In genomic region chr2:146222279-146223175, GRCm38 (mm10) we compare ENCODE assay signal across 9 mouse cellular contexts. TPM values are rescaled to one million over a fixed set of nuclear protein-coding genes. Genes with fewer than 3 reads are reported as not detected.
DNase-seq lines count a peak whose midpoint lies in the region; ATAC-seq and TF ChIP-seq lines count a peak whose summit lies in the region.
"Had no signal": no experiment of that assay in that cellular context is flagged by ENCODE, and none has a peak within 500 bp of the region (broad histone marks: within the 10 kb centered on the region; RNA-seq: fewer than 3 reads in every experiment).

No protein-coding gene starts in this region.

- peak overlapping the region; percentile 89 for H3K4me2 ChIP-seq in forebrain, embryonic 15.5 days (replicated peaks)
- peak overlapping the region; percentile 88 for H3K4me2 ChIP-seq in neural tube, embryonic 13.5 days

- DNase-seq in cerebellum, adult 18-20 months: peak; percentile 4 to 25
- DNase-seq in thymus, adult 2 months: no peak
- DNase-seq in thymus, postnatal 0 days (ENCODE audit: low spot score): no peak
- peak; percentile 18 to 39 for DNase-seq in left cerebral cortex, postnatal 25 days (ENCODE audit: low spot score in 2 of 2)

- intact Hi-C loops in left cerebral cortex, postnatal 25 days (cut with DNase I): loop anchor here (5.0 kb wide), 2 partner anchors 140 to 265 kb away; no protein-coding TSS in a partner anchor

- H3K9ac ChIP-seq in forebrain, embryonic 15.5 days (replicated peaks): peak overlapping the region; percentile 95
- peak overlapping the region; percentile 92 for H3K9ac ChIP-seq in neural tube, embryonic 13.5 days

- peak overlapping the region; percentile 33 for H3K4me3 ChIP-seq in thymus, adult 2 months (ENCODE audit: control insufficient read depth, insufficient read depth, low read length)
- H3K4me3 ChIP-seq in forebrain, embryonic 15.5 days: peak overlapping the region; percentile 97
- H3K4me3 ChIP-seq in neural tube, embryonic 13.5 days: peak overlapping the region; percentile 73

- no peaks in the 10 kb centered on the region for H3K9me3 ChIP-seq in forebrain, embryonic 15.5 days
- H3K9me3 ChIP-seq in neural tube, embryonic 13.5 days: no peaks in the 10 kb centered on the region

- ATAC-seq in cerebellum, adult (ENCODE audit: insufficient number of reproducible peaks, low FRiP score, low TSS enrichment): no peak
- ATAC-seq in forebrain, embryonic 15.5 days (replicated peaks): peak; percentile 19
- ATAC-seq in neural tube, embryonic 13.5 days (ENCODE audit: low read depth): peak; percentile 42
- ATAC-seq in inflammation-experienced regulatory T-cells, adult 6 months: no peak

- H3K36me3 ChIP-seq in thymus, adult 2 months (ENCODE audit: control insufficient read depth, insufficient read depth, low read length): no peaks in the 10 kb centered on the region
- no peaks in the 10 kb centered on the region for H3K36me3 ChIP-seq in forebrain, embryonic 15.5 days
- H3K36me3 ChIP-seq in neural tube, embryonic 13.5 days: no peaks in the 10 kb centered on the region

- no peak overlapping the region for H3K27ac ChIP-seq in thymus, adult 2 months (ENCODE audit: control insufficient read depth, insufficient read depth, low read length)
- peak overlapping the region; percentile 99 for H3K27ac ChIP-seq in forebrain, embryonic 15.5 days (replicated peaks)
- peak overlapping the region; percentile 97 for H3K27ac ChIP-seq in neural tube, embryonic 13.5 days (replicated peaks)

- TF ChIP-seq POLR2A in thymus, adult 2 months (IDR thresholded peaks at IDR 0.05; ENCODE audit: control insufficient read depth, extremely low read depth, insufficient read depth, low read length, poor library complexity): no peak

- no peak for TF ChIP-seq CTCF in thymus, adult 2 months (IDR thresholded peaks at IDR 0.05; ENCODE audit: borderline replicate concordance, control insufficient read depth, extremely low read depth, insufficient read depth, low read length, poor library complexity)

- H3K4me1 ChIP-seq in thymus, adult 2 months (replicated peaks; ENCODE audit: control insufficient read depth, insufficient read depth, low read length): peaks cover 6% of the 10 kb centered on the region
- H3K4me1 ChIP-seq in forebrain, embryonic 15.5 days: peaks cover 63% of the 10 kb centered on the region
- H3K4me1 ChIP-seq in neural tube, embryonic 13.5 days (replicated peaks): peaks cover 78% of the 10 kb centered on the region

- H3K27me3 ChIP-seq in thymus, adult 2 months (ENCODE audit: control insufficient read depth, insufficient read depth, low read length): peaks cover 42% of the 10 kb centered on the region
- no peaks in the 10 kb centered on the region for H3K27me3 ChIP-seq in forebrain, embryonic 15.5 days
- H3K27me3 ChIP-seq in neural tube, embryonic 13.5 days: peaks cover 80% of the 10 kb centered on the region

- WGBS in thymus, adult 2 months: 4% methylated on average over 126 of the region's 133 CpGs
- under 1% methylated on average over 119 of the region's 133 CpGs for WGBS in forebrain, embryonic 15.5 days
- under 1% methylated on average over 95 of the region's 133 CpGs for WGBS in neural tube, embryonic 13.5 days

RNA-seq across cellular contexts. Expression of gene Insm1, which starts 0.8 kb away (rescaled TPM):
- 9.9 and 14.5 TPM in 2 replicates for polyA plus RNA-seq in thymus, adult 2 months (2012; rRNA removed)
- polyA plus RNA-seq in thymus, postnatal 0 days (2015; fragmentation: Nextera tagmentation; extraction: Ambion mirVana): 0.56 and 0.66 TPM in 2 replicates
- polyA plus RNA-seq in forebrain, embryonic 15.5 days (2015; fragmentation: Nextera tagmentation; extraction: Ambion mirVana): 13.5 and 15.6 TPM in 2 replicates
- total RNA-seq in left cerebral cortex, postnatal 25 days (2021): 1 to 10 TPM; 4.0 to 4.2 TPM
- 2.2 and 2.6 TPM in 2 replicates for polyA plus RNA-seq in neural tube, embryonic 13.5 days (2015; fragmentation: Nextera tagmentation; extraction: Ambion mirVana)
- polyA plus RNA-seq in inflammation-experienced regulatory T-cells, adult 6 months (2017; shearing (Covaris generic)): not detected
- polyA plus RNA-seq: C2C12 had no signal

Comparison
In these comparisons a context has a peak if more than half of its experiments do, and no peak if none do; other contexts are left out.
1. DNase-seq: peak in cerebellum, adult 18-20 months (2 of 2) and left cerebral cortex, postnatal 25 days (2 of 2); none in thymus, adult 2 months (single experiment) and thymus, postnatal 0 days (single experiment).
2. ATAC-seq: peak in forebrain, embryonic 15.5 days (single experiment) and neural tube, embryonic 13.5 days (single experiment); none in cerebellum, adult (single experiment) and inflammation-experienced regulatory T-cells, adult 6 months (single experiment).
3. H3K4me3 ChIP-seq: peak in every context shown above with its lines; median percentile 97 in forebrain, embryonic 15.5 days; 73 in neural tube, embryonic 13.5 days; 33 in thymus, adult 2 months.